Mouse (Mus musculus): ENCODE measurements around the gene Clrn3. TPM values are rescaled to one million over a fixed set of nuclear protein-coding genes. Genes with fewer than 3 reads are reported as not detected.

Gene Clrn3
- polyA plus RNA-seq, 1 experiment from 2014 or later, result not detected

- Histone ChIP-seq H3K4me1 (ENCODE audit: insufficient read depth) (peaks cover 5% of the 10 kb centered on the region; the same call in 1 of the 2 replicates), H3K4me2 (no peak overlapping the region), H3K27ac (ENCODE audit: low read depth) (peak overlapping the region; percentile 33; the same call in 1 of the 2 replicates), H3K36me3 (ENCODE audit: insufficient read depth) (no peaks in the 10 kb centered on the region), H3K4me3 (ENCODE audit: low read depth, low read length) (no peak overlapping the region), H3K9ac (no peak overlapping the region), H3K9me3 (ENCODE audit: low read depth, low read length) (no peaks in the 10 kb centered on the region), H3K27me3 (ENCODE audit: insufficient read depth, low read length) (no peaks in the 10 kb centered on the region)
- no peak for DNase-seq
- WGBS, result 40% methylated on average over 5 of the region's 5 CpGs
- TF ChIP-seq CTCF (IDR thresholded peaks at IDR 0.05; ENCODE audit: low read depth), result no peak
- ATAC-seq (ENCODE audit: insufficient read depth), result no peak
Observed at GRCm38 (mm10) chr7:135546530-135546929, 18.1 kb upstream of the Clrn3 start.

GRCm38 (mm10) chr7:135545957-135546356 is 17.5 kb upstream of the Clrn3 start:
- Histone ChIP-seq H3K4me1 (ENCODE audit: insufficient read depth) (peaks cover 3% of the 10 kb centered on the region; the same call in 1 of the 2 replicates), H3K4me2 (no peak overlapping the region; the same call in 1 of the 2 replicates), H3K36me3 (ENCODE audit: insufficient read depth) (no peaks in the 10 kb centered on the region), H3K27ac (ENCODE audit: low read depth) (peak overlapping the region; percentile 82), H3K9me3 (ENCODE audit: low read depth, low read length) (no peaks in the 10 kb centered on the region), H3K4me3 (ENCODE audit: low read depth, low read length) (no peak overlapping the region), H3K27me3 (ENCODE audit: insufficient read depth, low read length) (no peaks in the 10 kb centered on the region), H3K9ac (no peak overlapping the region)
- ATAC-seq (ENCODE audit: insufficient read depth), result peak; percentile 72; the same call in 1 of the 2 replicates
- TF ChIP-seq CTCF (IDR thresholded peaks at IDR 0.05; ENCODE audit: low read depth), result no peak
- WGBS, result 40% methylated on average over 7 of the region's 7 CpGs
- peak; percentile 46 for DNase-seq

GRCm38 (mm10) chr7:135544321-135544720 is 15.9 kb upstream of the Clrn3 start:
- DNase-seq (no peak), ATAC-seq (ENCODE audit: insufficient read depth) (no peak)
- no peak for TF ChIP-seq CTCF (IDR thresholded peaks at IDR 0.05; ENCODE audit: low read depth)
- no peak overlapping the region for H3K4me2 ChIP-seq
- H3K4me1 ChIP-seq (ENCODE audit: insufficient read depth), result peaks cover 3% of the 10 kb centered on the region; the same call in 1 of the 2 replicates
- no peaks in the 10 kb centered on the region for H3K27me3 ChIP-seq (ENCODE audit: insufficient read depth, low read length)
- 86% methylated on average over 6 of the region's 6 CpGs for WGBS
- H3K36me3 ChIP-seq (ENCODE audit: insufficient read depth), result no peaks in the 10 kb centered on the region
- no peak overlapping the region for H3K9ac ChIP-seq
- H3K27ac ChIP-seq (ENCODE audit: low read depth), result no peak overlapping the region
- no peak overlapping the region for H3K4me3 ChIP-seq (ENCODE audit: low read depth, low read length)
- no peaks in the 10 kb centered on the region for H3K9me3 ChIP-seq (ENCODE audit: low read depth, low read length)

GRCm38 (mm10) chr7:135543033-135543432 is 14.6 kb upstream of the Clrn3 start:
- Histone ChIP-seq H3K27ac (ENCODE audit: low read depth) (no peak overlapping the region), H3K36me3 (ENCODE audit: insufficient read depth) (no peaks in the 10 kb centered on the region), H3K4me2 (no peak overlapping the region), H3K27me3 (ENCODE audit: insufficient read depth, low read length) (peaks cover 12% of the 10 kb centered on the region), H3K4me1 (ENCODE audit: insufficient read depth) (peaks cover 3% of the 10 kb centered on the region; the same call in 1 of the 2 replicates), H3K9me3 (ENCODE audit: low read depth, low read length) (no peaks in the 10 kb centered on the region), H3K4me3 (ENCODE audit: low read depth, low read length) (no peak overlapping the region), H3K9ac (no peak overlapping the region)
- ATAC-seq (ENCODE audit: insufficient read depth) (no peak), DNase-seq (peak; percentile 11)
- no peak for TF ChIP-seq CTCF (IDR thresholded peaks at IDR 0.05; ENCODE audit: low read depth)
- 42% methylated on average over 3 of the region's 3 CpGs for WGBS

GRCm38 (mm10) chr7:135542235-135542634 is 13.8 kb upstream of the Clrn3 start:
- no peak for ATAC-seq (ENCODE audit: insufficient read depth)

GRCm38 (mm10) chr7:135539429-135539828 is 11.0 kb upstream of the Clrn3 start:
- H3K27ac ChIP-seq (ENCODE audit: low read depth), result no peak overlapping the region
- H3K4me2 ChIP-seq, result no peak overlapping the region
- no peaks in the 10 kb centered on the region for H3K4me1 ChIP-seq (ENCODE audit: insufficient read depth)
- no peaks in the 10 kb centered on the region for H3K36me3 ChIP-seq (ENCODE audit: insufficient read depth)
- no peak overlapping the region for H3K4me3 ChIP-seq (ENCODE audit: low read depth, low read length)
- WGBS, result 70% methylated on average over 2 of the region's 2 CpGs
- TF ChIP-seq CTCF (IDR thresholded peaks at IDR 0.05; ENCODE audit: low read depth), result no peak
- H3K27me3 ChIP-seq (ENCODE audit: insufficient read depth, low read length), result peaks cover 12% of the 10 kb centered on the region
- no peak for DNase-seq
- H3K9me3 ChIP-seq (ENCODE audit: low read depth, low read length), result no peaks in the 10 kb centered on the region
- ATAC-seq (ENCODE audit: insufficient read depth), result no peak
- no peak overlapping the region for H3K9ac ChIP-seq

More at GRCm38 (mm10) chr7:135542235-135542634, 13.8 kb upstream of the Clrn3 start:
- no peaks in the 10 kb centered on the region for H3K36me3 ChIP-seq (ENCODE audit: insufficient read depth)
- no peak overlapping the region for H3K9ac ChIP-seq
- no peak overlapping the region for H3K4me2 ChIP-seq
- no peaks in the 10 kb centered on the region for H3K9me3 ChIP-seq (ENCODE audit: low read depth, low read length)
- peaks cover 12% of the 10 kb centered on the region for H3K27me3 ChIP-seq (ENCODE audit: insufficient read depth, low read length)
- no peak overlapping the region for H3K27ac ChIP-seq (ENCODE audit: low read depth)
- H3K4me3 ChIP-seq (ENCODE audit: low read depth, low read length), result no peak overlapping the region
- no peaks in the 10 kb centered on the region; the same call in 1 of the 2 replicates for H3K4me1 ChIP-seq (ENCODE audit: insufficient read depth)
- 51% methylated on average over 3 of the region's 3 CpGs for WGBS
- peak; percentile 67 for DNase-seq
- no peak for TF ChIP-seq CTCF (IDR thresholded peaks at IDR 0.05; ENCODE audit: low read depth)

- TF ChIP-seq CTCF (IDR thresholded peaks at IDR 0.05; ENCODE audit: low read depth), result peak; percentile 6; the same call in 1 of the 2 replicates
- Histone ChIP-seq H3K36me3 (ENCODE audit: insufficient read depth) (no peaks in the 10 kb centered on the region), H3K9ac (peak overlapping the region; percentile 56), H3K4me1 (ENCODE audit: insufficient read depth) (no peaks in the 10 kb centered on the region), H3K27me3 (ENCODE audit: insufficient read depth, low read length) (peaks cover 12% of the 10 kb centered on the region), H3K4me3 (ENCODE audit: low read depth, low read length) (peak overlapping the region; percentile 56), H3K9me3 (ENCODE audit: low read depth, low read length) (no peaks in the 10 kb centered on the region), H3K27ac (ENCODE audit: low read depth) (no peak overlapping the region), H3K4me2 (peak overlapping the region; percentile 98)
- DNase-seq (peak; percentile 45), ATAC-seq (ENCODE audit: insufficient read depth) (peak; percentile 54)
- 2% methylated on average over 71 of the region's 71 CpGs for WGBS
Observed at GRCm38 (mm10) chr7:135537948-135538741, 9.7 kb upstream of the Clrn3 start.
